Mouse (Mus musculus): ENCODE data around the gene Gm49425. TPM values are rescaled to one million over a fixed set of nuclear protein-coding genes. Genes with fewer than 3 reads are reported as not detected.

Gene Gm49425
- polyA plus RNA-seq, 1 experiment from 2014 or later: not detected

- 37% methylated on average over 11 of the region's 11 CpGs for WGBS
- Histone ChIP-seq H3K9me3 (ENCODE audit: control insufficient read depth, low read length) (no peaks in the 10 kb centered on the region), H3K27me3 (ENCODE audit: control insufficient read depth, insufficient read depth, low read length) (peaks cover 4% of the 10 kb centered on the region; the same call in 1 of the 2 replicates), H3K4me1 (ENCODE audit: control insufficient read depth, insufficient read depth, low read length) (0 out of 2 replicates have a peak, but pooled peaks cover 4% of the 10 kb centered on the region), H3K4me2 (ENCODE audit: low read depth, severe bottlenecking) (peak overlapping the region; percentile 45), H3K36me3 (ENCODE audit: control insufficient read depth, insufficient read depth, low read length) (no peaks in the 10 kb centered on the region), H3K27ac (replicated peaks; ENCODE audit: low read depth, low read length) (no peak overlapping the region), H3K9ac (ENCODE audit: low read length) (no peak overlapping the region), H3K4me3 (ENCODE audit: low read depth, low read length) (0 out of 2 replicates have a peak overlapping the region, but pooled peaks have one; percentile 16)
- no peak for DNase-seq (ENCODE audit: low spot score)
- ATAC-seq (ENCODE audit: insufficient number of reproducible peaks, low FRiP score, low TSS enrichment, low read depth): no peak
Observed at GRCm38 (mm10) chr15:101479666-101480060, 37.4 kb downstream of the Gm49425 start.

- Histone ChIP-seq H3K4me1 (ENCODE audit: control insufficient read depth, insufficient read depth, low read length) (0 out of 2 replicates have a peak, but pooled peaks cover 4% of the 10 kb centered on the region), H3K4me3 (ENCODE audit: low read depth, low read length) (peak overlapping the region; percentile 16; the same call in 1 of the 2 replicates), H3K27me3 (ENCODE audit: control insufficient read depth, insufficient read depth, low read length) (peaks cover 4% of the 10 kb centered on the region; the same call in 1 of the 2 replicates), H3K36me3 (ENCODE audit: control insufficient read depth, insufficient read depth, low read length) (no peaks in the 10 kb centered on the region), H3K9ac (ENCODE audit: low read length) (no peak overlapping the region), H3K4me2 (ENCODE audit: low read depth, severe bottlenecking) (peak overlapping the region; percentile 45), H3K27ac (replicated peaks; ENCODE audit: low read depth, low read length) (no peak overlapping the region), H3K9me3 (ENCODE audit: control insufficient read depth, low read length) (no peaks in the 10 kb centered on the region)
- DNase-seq (ENCODE audit: low spot score) (peak; percentile 76), ATAC-seq (ENCODE audit: insufficient number of reproducible peaks, low FRiP score, low TSS enrichment, low read depth) (no peak)
- 12% methylated on average over 31 of the region's 31 CpGs for WGBS
Observed at GRCm38 (mm10) chr15:101479007-101479665, 37.9 kb downstream of the Gm49425 start.

GRCm38 (mm10) chr15:101472952-101473528 lies 44.0 kb downstream of the Gm49425 start, which contains the start of gene Krt86:
Gene Krt86 (plus strand): TSS chr15:101473478.
- H3K9me3 ChIP-seq (ENCODE audit: control insufficient read depth, low read length): no peaks in the 10 kb centered on the region
- DNase-seq (ENCODE audit: low spot score): peak; percentile 84
- H3K4me2 ChIP-seq (ENCODE audit: low read depth, severe bottlenecking): no peak within 1 kb of the TSS
- no peak for ATAC-seq (ENCODE audit: insufficient number of reproducible peaks, low FRiP score, low TSS enrichment, low read depth)
- H3K36me3 ChIP-seq (ENCODE audit: control insufficient read depth, insufficient read depth, low read length): no peaks in the 10 kb centered on the region
- 20% methylated on average over 10 of the region's 10 CpGs for WGBS
- H3K27ac ChIP-seq (replicated peaks; ENCODE audit: low read depth, low read length): no peak within 1 kb of the TSS
- no peaks in the 10 kb centered on the region for H3K4me1 ChIP-seq (ENCODE audit: control insufficient read depth, insufficient read depth, low read length)
- no peaks in the 10 kb centered on the region for H3K27me3 ChIP-seq (ENCODE audit: control insufficient read depth, insufficient read depth, low read length)
- H3K4me3 ChIP-seq (ENCODE audit: low read depth, low read length): no peak within 1 kb of the TSS
- no peak within 1 kb of the TSS for H3K9ac ChIP-seq (ENCODE audit: low read length)

- 79% methylated on average over 4 of the region's 4 CpGs for WGBS
- no peaks in the 10 kb centered on the region for H3K9me3 ChIP-seq (ENCODE audit: control insufficient read depth, low read length)
- no peak for ATAC-seq (ENCODE audit: insufficient number of reproducible peaks, low FRiP score, low TSS enrichment, low read depth)
Observed at GRCm38 (mm10) chr15:101469093-101469492, 48.0 kb downstream of the Gm49425 start.

More at GRCm38 (mm10) chr15:101469093-101469492, 48.0 kb downstream of the Gm49425 start:
- Histone ChIP-seq H3K27me3 (ENCODE audit: control insufficient read depth, insufficient read depth, low read length) (no peaks in the 10 kb centered on the region), H3K27ac (replicated peaks; ENCODE audit: low read depth, low read length) (no peak overlapping the region), H3K4me2 (ENCODE audit: low read depth, severe bottlenecking) (no peak overlapping the region), H3K36me3 (ENCODE audit: control insufficient read depth, insufficient read depth, low read length) (no peaks in the 10 kb centered on the region), H3K4me1 (ENCODE audit: control insufficient read depth, insufficient read depth, low read length) (no peaks in the 10 kb centered on the region), H3K4me3 (ENCODE audit: low read depth, low read length) (no peak overlapping the region), H3K9ac (ENCODE audit: low read length) (no peak overlapping the region)
- no peak for DNase-seq (ENCODE audit: low spot score)

Small RNAs within 50 kb of the gene (microRNA-seq; reads per million reads assigned to microRNA genes)
- not detected for gene Gm44393

Other genes starting within 250 kb of the Gm49425 start
- gene Atg101, start 233.0 kb downstream of the Gm49425 start, polyA plus RNA-seq (2014; fragmentation: Nextera tagmentation; extraction: Ambion mirVana): 68.2 and 73.1 TPM in 2 replicates
- gene 6030408B16Rik, start 224.0 kb downstream of the Gm49425 start, polyA plus RNA-seq (2014; fragmentation: Nextera tagmentation; extraction: Ambion mirVana): 4.2 and 5.6 TPM in 2 replicates
- gene Krt80, start 147.1 kb downstream of the Gm49425 start, polyA plus RNA-seq (2014; fragmentation: Nextera tagmentation; extraction: Ambion mirVana): 0.14 TPM in 1 of 2 replicates, not detected in the other
- gene Krt7, start 106.2 kb downstream of the Gm49425 start, polyA plus RNA-seq (2014; fragmentation: Nextera tagmentation; extraction: Ambion mirVana): 15.2 and 16.1 TPM in 2 replicates
- 0.09 TPM in 1 of 2 replicates, not detected in the other for gene Krt87, start 78.5 kb downstream of the Gm49425 start, polyA plus RNA-seq (2014; fragmentation: Nextera tagmentation; extraction: Ambion mirVana)
- not detected in 2 replicates for gene Krt88, start 69.5 kb downstream of the Gm49425 start, polyA plus RNA-seq (2014; fragmentation: Nextera tagmentation; extraction: Ambion mirVana)
- not detected in 2 replicates for gene Krt81, start 53.5 kb downstream of the Gm49425 start, polyA plus RNA-seq (2014; fragmentation: Nextera tagmentation; extraction: Ambion mirVana)
- gene Krt86, start 43.8 kb downstream of the Gm49425 start, polyA plus RNA-seq (2014; fragmentation: Nextera tagmentation; extraction: Ambion mirVana): not detected in 2 replicates
- not detected in 2 replicates for gene Krt83, start 25.7 kb downstream of the Gm49425 start, polyA plus RNA-seq (2014; fragmentation: Nextera tagmentation; extraction: Ambion mirVana)
- not detected in 2 replicates for gene Krt84, start 15.6 kb upstream of the Gm49425 start, polyA plus RNA-seq (2014; fragmentation: Nextera tagmentation; extraction: Ambion mirVana)
- gene Krt82, start 33.4 kb upstream of the Gm49425 start, polyA plus RNA-seq (2014; fragmentation: Nextera tagmentation; extraction: Ambion mirVana): 0.14 TPM in 1 of 2 replicates, not detected in the other
- not detected in 2 replicates for gene Krt90, start 45.7 kb upstream of the Gm49425 start, polyA plus RNA-seq (2014; fragmentation: Nextera tagmentation; extraction: Ambion mirVana)
- gene Krt75, start 56.6 kb upstream of the Gm49425 start, polyA plus RNA-seq (2014; fragmentation: Nextera tagmentation; extraction: Ambion mirVana): not detected in 2 replicates
- not detected in 2 replicates for gene Gm5414, start 110.9 kb upstream of the Gm49425 start, polyA plus RNA-seq (2014; fragmentation: Nextera tagmentation; extraction: Ambion mirVana)
- gene Gm5478, start 130.1 kb upstream of the Gm49425 start, polyA plus RNA-seq (2014; fragmentation: Nextera tagmentation; extraction: Ambion mirVana): not detected in 2 replicates
- not detected in 2 replicates for gene Krt6b, start 163.0 kb upstream of the Gm49425 start, polyA plus RNA-seq (2014; fragmentation: Nextera tagmentation; extraction: Ambion mirVana)
- gene Krt6a, start 177.0 kb upstream of the Gm49425 start, polyA plus RNA-seq (2014; fragmentation: Nextera tagmentation; extraction: Ambion mirVana): 0.38 TPM in 1 of 2 replicates, not detected in the other
- 16.0 and 22.4 TPM in 2 replicates for gene Krt5, start 195.6 kb upstream of the Gm49425 start, polyA plus RNA-seq (2014; fragmentation: Nextera tagmentation; extraction: Ambion mirVana)
- gene Krt71, start 225.8 kb upstream of the Gm49425 start, polyA plus RNA-seq (2014; fragmentation: Nextera tagmentation; extraction: Ambion mirVana): 0.11 TPM in 1 of 2 replicates, not detected in the other